Mouse (Mus musculus): ENCODE data around the gene Mrc2. TPM values are rescaled to one million over a fixed set of nuclear protein-coding genes. Genes with fewer than 3 reads are reported as not detected.

Gene Mrc2
- polyA plus RNA-seq, 1 experiment from 2014 or later: 35.3 TPM

GRCm38 (mm10) chr11:105369526-105370386 lies 77.3 kb downstream of the Mrc2 start:
- ATAC-seq (ENCODE audit: insufficient number of reproducible peaks, insufficient read depth, low FRiP score, low TSS enrichment): no peak
- Histone ChIP-seq H3K27me3 (0 out of 2 replicates have a peak, but pooled peaks cover 3% of the 10 kb centered on the region), H3K4me1 (0 out of 2 replicates have a peak, but pooled peaks cover 5% of the 10 kb centered on the region), H3K4me3 (no peak overlapping the region), H3K4me2 (replicated peaks) (no peak overlapping the region), H3K27ac (no peak overlapping the region), H3K36me3 (no peaks in the 10 kb centered on the region), H3K9me3 (no peaks in the 10 kb centered on the region), H3K9ac (no peak overlapping the region)
- 84% methylated on average over 13 of the region's 13 CpGs for WGBS

GRCm38 (mm10) chr11:105371818-105372217 lies 79.4 kb downstream of the Mrc2 start:
- H3K36me3 ChIP-seq: no peaks in the 10 kb centered on the region
- no peak overlapping the region for H3K27ac ChIP-seq
- H3K9me3 ChIP-seq: no peaks in the 10 kb centered on the region
- H3K4me3 ChIP-seq: no peak overlapping the region
- H3K27me3 ChIP-seq: no peaks in the 10 kb centered on the region
- no peak for ATAC-seq (ENCODE audit: insufficient number of reproducible peaks, insufficient read depth, low FRiP score, low TSS enrichment)
- no peak overlapping the region for H3K4me2 ChIP-seq (replicated peaks)
- no peak overlapping the region for H3K9ac ChIP-seq
- WGBS: 82% methylated on average over 9 of the region's 9 CpGs
- no peaks in the 10 kb centered on the region for H3K4me1 ChIP-seq

- Histone ChIP-seq H3K36me3 (no peaks in the 10 kb centered on the region), H3K27ac (no peak overlapping the region), H3K9me3 (no peaks in the 10 kb centered on the region), H3K4me2 (replicated peaks) (no peak overlapping the region), H3K4me1 (no peaks in the 10 kb centered on the region), H3K4me3 (no peak overlapping the region), H3K9ac (no peak overlapping the region), H3K27me3 (no peaks in the 10 kb centered on the region)
- WGBS: 79% methylated on average over 8 of the region's 8 CpGs
- ATAC-seq (ENCODE audit: insufficient number of reproducible peaks, insufficient read depth, low FRiP score, low TSS enrichment): no peak
Measured at GRCm38 (mm10) chr11:105373881-105374280, 81.4 kb downstream of the Mrc2 start.

GRCm38 (mm10) chr11:105374526-105375175 lies 82.2 kb downstream of the Mrc2 start:
- Histone ChIP-seq H3K9me3 (no peaks in the 10 kb centered on the region), H3K4me3 (no peak overlapping the region), H3K27me3 (no peaks in the 10 kb centered on the region), H3K9ac (no peak overlapping the region), H3K4me2 (replicated peaks) (no peak overlapping the region), H3K27ac (no peak overlapping the region), H3K36me3 (no peaks in the 10 kb centered on the region), H3K4me1 (no peaks in the 10 kb centered on the region)
- 77% methylated on average over 10 of the region's 10 CpGs for WGBS
- ATAC-seq (ENCODE audit: insufficient number of reproducible peaks, insufficient read depth, low FRiP score, low TSS enrichment): no peak

GRCm38 (mm10) chr11:105375821-105376235 lies 83.4 kb downstream of the Mrc2 start:
- H3K4me3 ChIP-seq: no peak overlapping the region
- H3K9me3 ChIP-seq: no peaks in the 10 kb centered on the region
- no peaks in the 10 kb centered on the region for H3K36me3 ChIP-seq
- ATAC-seq (ENCODE audit: insufficient number of reproducible peaks, insufficient read depth, low FRiP score, low TSS enrichment): no peak
- H3K4me2 ChIP-seq (replicated peaks): no peak overlapping the region
- H3K27ac ChIP-seq: no peak overlapping the region
- no peak overlapping the region for H3K9ac ChIP-seq
- 96% methylated on average over 1 of the region's 1 CpGs for WGBS
- H3K4me1 ChIP-seq: no peaks in the 10 kb centered on the region
- H3K27me3 ChIP-seq: no peaks in the 10 kb centered on the region

- no peaks in the 10 kb centered on the region for H3K27me3 ChIP-seq
- H3K36me3 ChIP-seq: no peaks in the 10 kb centered on the region
- peaks cover 7% of the 10 kb centered on the region; the same call in 1 of the 2 replicates for H3K9me3 ChIP-seq
- WGBS: 88% methylated on average over 9 of the region's 9 CpGs
- H3K4me2 ChIP-seq (replicated peaks): no peak overlapping the region
- no peak overlapping the region for H3K9ac ChIP-seq
- 0 out of 2 replicates have a peak, but pooled peaks cover 3% of the 10 kb centered on the region for H3K4me1 ChIP-seq
- no peak overlapping the region for H3K27ac ChIP-seq
- H3K4me3 ChIP-seq: no peak overlapping the region
- ATAC-seq (ENCODE audit: insufficient number of reproducible peaks, insufficient read depth, low FRiP score, low TSS enrichment): no peak
Measured at GRCm38 (mm10) chr11:105385266-105385665, 92.8 kb downstream of the Mrc2 start.

GRCm38 (mm10) chr11:105388636-105389035 lies 96.2 kb downstream of the Mrc2 start:
- Histone ChIP-seq H3K27me3 (no peaks in the 10 kb centered on the region), H3K4me2 (replicated peaks) (no peak overlapping the region), H3K4me1 (0 out of 2 replicates have a peak, but pooled peaks cover 3% of the 10 kb centered on the region), H3K27ac (no peak overlapping the region), H3K4me3 (no peak overlapping the region), H3K9ac (no peak overlapping the region), H3K36me3 (no peaks in the 10 kb centered on the region), H3K9me3 (peaks cover 7% of the 10 kb centered on the region; the same call in 1 of the 2 replicates)
- WGBS: 51% methylated on average over 2 of the region's 2 CpGs
- no peak for ATAC-seq (ENCODE audit: insufficient number of reproducible peaks, insufficient read depth, low FRiP score, low TSS enrichment)

- WGBS: 90% methylated on average over 7 of the region's 7 CpGs
- no peaks in the 10 kb centered on the region for H3K36me3 ChIP-seq
- H3K4me1 ChIP-seq: 0 out of 2 replicates have a peak, but pooled peaks cover 3% of the 10 kb centered on the region
- ATAC-seq (ENCODE audit: insufficient number of reproducible peaks, insufficient read depth, low FRiP score, low TSS enrichment): no peak
- H3K27ac ChIP-seq: no peak overlapping the region
- no peak overlapping the region for H3K9ac ChIP-seq
- H3K4me3 ChIP-seq: no peak overlapping the region
- H3K27me3 ChIP-seq: no peaks in the 10 kb centered on the region
- no peak overlapping the region for H3K4me2 ChIP-seq (replicated peaks)
- H3K9me3 ChIP-seq: no peaks in the 10 kb centered on the region
Measured at GRCm38 (mm10) chr11:105390290-105390689, 97.8 kb downstream of the Mrc2 start.

Other genes with a start within 250 kb of the Mrc2 start
- gene Efcab3, start 229.1 kb upstream of the Mrc2 start, polyA plus RNA-seq (2016; fragmentation: Nextera tagmentation; extraction: Ambion mirVana): not detected in 2 replicates
- 51.2 and 53.3 TPM in 2 replicates for gene Mettl2, start 166.2 kb upstream of the Mrc2 start, polyA plus RNA-seq (2016; fragmentation: Nextera tagmentation; extraction: Ambion mirVana)
- gene Gm10842, start 145.8 kb upstream of the Mrc2 start, polyA plus RNA-seq (2016; fragmentation: Nextera tagmentation; extraction: Ambion mirVana): not detected in 2 replicates
- gene Tlk2, start 113.8 kb upstream of the Mrc2 start, polyA plus RNA-seq (2016; fragmentation: Nextera tagmentation; extraction: Ambion mirVana): 24.3 and 30.4 TPM in 2 replicates
- gene March10, start 164.1 kb downstream of the Mrc2 start, polyA plus RNA-seq (2016; fragmentation: Nextera tagmentation; extraction: Ambion mirVana): 0.18 TPM in 1 of 2 replicates, not detected in the other

Data from embryonic facial prominence, embryonic 12.5 days (tissue).